Mouse (Mus musculus) intestine, embryonic 14.5 days (tissue): ENCODE results near the gene Cmtm8. TPM values are rescaled to one million over a fixed set of nuclear protein-coding genes. Genes with fewer than 3 reads are reported as not detected.

Experiments
- ATAC-seq: fragments of 200-750 bp; cut with Nextera tagmentation; replicated peaks from 2 replicates; pipeline ENCODE4 v1.8.0; 2017; ENCODE audit warnings: low read depth, moderate number of reproducible peaks, moderate TSS enrichment, moderate library complexity; ENCODE audit not compliant: low FRiP score, low TSS enrichment
- DNase-seq: peaks from one replicate; pipeline ENCODE4 v3.0.0-alpha.2; 2018; ENCODE audit warnings: low spot score
- H3K27ac ChIP-seq: fragments of 300-500 bp; sonication (generic); 2 replicates; pipeline ENCODE4 v1.5.1; 2014; ENCODE audit warnings: low read depth, mild to moderate bottlenecking, control low read depth
- H3K27me3 ChIP-seq: fragments of 300-500 bp; sonication (generic); replicated peaks from 2 replicates; pipeline ENCODE4 v1.6.1; 2014; ENCODE audit warnings: low read length, control low read depth; ENCODE audit not compliant: control insufficient read depth, insufficient read depth
- H3K36me3 ChIP-seq: fragments of 300-500 bp; sonication (generic); 2 replicates; pipeline ENCODE4 v1.6.1; 2014; ENCODE audit warnings: low read length, control low read depth; ENCODE audit not compliant: control insufficient read depth, insufficient read depth
- H3K4me1 ChIP-seq: fragments of 300-500 bp; sonication (generic); replicated peaks from 2 replicates; pipeline ENCODE4 v1.6.1; 2014; ENCODE audit warnings: low read length, control low read depth, mixed read lengths; ENCODE audit not compliant: control insufficient read depth, insufficient read depth
- H3K4me2 ChIP-seq: fragments of 300-500 bp; sonication (generic); 2 replicates; pipeline ENCODE4 v1.6.1; 2014; ENCODE audit warnings: low read length
- H3K4me3 ChIP-seq: fragments of 300-500 bp; sonication (generic); 2 replicates; pipeline ENCODE4 v1.5.1; 2014; ENCODE audit warnings: low read depth, low read length, control low read depth, mixed read lengths
- H3K9ac ChIP-seq: fragments of 300-500 bp; sonication (generic); 2 replicates; pipeline ENCODE4 v1.6.1; 2014; ENCODE audit warnings: mild to moderate bottlenecking, low read length
- H3K9me3 ChIP-seq: fragments of 300-500 bp; sonication (generic); 2 replicates; pipeline ENCODE4 v1.6.1; 2016; ENCODE audit warnings: low read length, control low read depth; ENCODE audit not compliant: control insufficient read depth
- WGBS: fragments of 180-500 bp; shearing (Covaris S2); extraction: QIAGEN DNeasy Blood & Tissue Kit; methylation state at CpG from one replicate; pipeline ENCODE4 v1.1.7; 2014; 5-methylcytosine and 5-hydroxymethylcytosine counted together
- polyA plus RNA-seq: library from polyadenylated mRNA; unstranded; fragments of >200 nt; fragmentation: Nextera tagmentation; extraction: Ambion mirVana; gene quantifications from 2 replicates; pipeline ENCODE4 v1.2.1, GENCODE M21; 2014

Gene Cmtm8
- polyA plus RNA-seq, 1 experiment from 2014 or later, result 42.4 TPM

- Histone ChIP-seq H3K9me3 (no peaks in the 10 kb centered on the region), H3K27me3 (no peaks in the 10 kb centered on the region), H3K36me3 (peaks cover 13% of the 10 kb centered on the region), H3K9ac (no peak overlapping the region), H3K27ac (no peak overlapping the region), H3K4me3 (no peak overlapping the region), H3K4me2 (no peak overlapping the region), H3K4me1 (no peaks in the 10 kb centered on the region)
- WGBS, result 75% methylated on average over 13 of the region's 13 CpGs
- no peak for ATAC-seq
- DNase-seq, result no peak
Observed at GRCm38 (mm10) chr9:114767030-114767429, 76.9 kb downstream of the Cmtm8 start.

- peaks cover 50% of the 10 kb centered on the region for H3K36me3 ChIP-seq
- WGBS, result 65% methylated on average over 13 of the region's 13 CpGs
- no peak overlapping the region for H3K4me2 ChIP-seq
- H3K27ac ChIP-seq, result no peak overlapping the region
- DNase-seq (peak; percentile 64), ATAC-seq (no peak)
- no peak overlapping the region for H3K4me3 ChIP-seq
- no peaks in the 10 kb centered on the region for H3K9me3 ChIP-seq
- no peaks in the 10 kb centered on the region for H3K27me3 ChIP-seq
- no peak overlapping the region for H3K9ac ChIP-seq
- no peaks in the 10 kb centered on the region for H3K4me1 ChIP-seq
Observed at GRCm38 (mm10) chr9:114763341-114763740, 80.6 kb downstream of the Cmtm8 start.

- H3K9ac ChIP-seq, result no peak overlapping the region
- H3K36me3 ChIP-seq, result peaks cover 56% of the 10 kb centered on the region
- no peak overlapping the region for H3K27ac ChIP-seq
- ATAC-seq (no peak), DNase-seq (no peak)
- no peaks in the 10 kb centered on the region for H3K9me3 ChIP-seq
- no peak overlapping the region for H3K4me3 ChIP-seq
- 71% methylated on average over 11 of the region's 11 CpGs for WGBS
- no peaks in the 10 kb centered on the region for H3K27me3 ChIP-seq
- no peak overlapping the region for H3K4me2 ChIP-seq
- no peaks in the 10 kb centered on the region for H3K4me1 ChIP-seq
Observed at GRCm38 (mm10) chr9:114761848-114762247, 82.1 kb downstream of the Cmtm8 start.

GRCm38 (mm10) chr9:114760353-114760752, 83.6 kb downstream of the Cmtm8 start:
- Histone ChIP-seq H3K27me3 (no peaks in the 10 kb centered on the region), H3K9me3 (no peaks in the 10 kb centered on the region), H3K4me2 (no peak overlapping the region), H3K27ac (no peak overlapping the region), H3K4me3 (no peak overlapping the region), H3K4me1 (no peaks in the 10 kb centered on the region), H3K9ac (no peak overlapping the region), H3K36me3 (peaks cover 59% of the 10 kb centered on the region)
- ATAC-seq (no peak), DNase-seq (no peak)
- 82% methylated on average over 5 of the region's 5 CpGs for WGBS

- Histone ChIP-seq H3K9ac (no peak overlapping the region), H3K4me1 (no peaks in the 10 kb centered on the region), H3K9me3 (no peaks in the 10 kb centered on the region), H3K4me2 (no peak overlapping the region), H3K4me3 (no peak overlapping the region), H3K36me3 (peaks cover 59% of the 10 kb centered on the region), H3K27me3 (no peaks in the 10 kb centered on the region), H3K27ac (no peak overlapping the region)
- WGBS, result 79% methylated on average over 4 of the region's 4 CpGs
- DNase-seq, result no peak
- no peak for ATAC-seq
Observed at GRCm38 (mm10) chr9:114759886-114760285, 84.1 kb downstream of the Cmtm8 start.

GRCm38 (mm10) chr9:114758801-114759200, 85.2 kb downstream of the Cmtm8 start:
- H3K27me3 ChIP-seq, result no peaks in the 10 kb centered on the region
- DNase-seq, result no peak
- ATAC-seq, result no peak

GRCm38 (mm10) chr9:114758272-114758671, 85.7 kb downstream of the Cmtm8 start:
- Histone ChIP-seq H3K9ac (no peak overlapping the region), H3K27ac (no peak overlapping the region), H3K4me2 (no peak overlapping the region), H3K9me3 (no peaks in the 10 kb centered on the region), H3K36me3 (peaks cover 58% of the 10 kb centered on the region), H3K4me3 (no peak overlapping the region), H3K4me1 (no peaks in the 10 kb centered on the region), H3K27me3 (no peaks in the 10 kb centered on the region)
- ATAC-seq, result no peak
- DNase-seq, result no peak
- WGBS, result 82% methylated on average over 7 of the region's 7 CpGs

More at GRCm38 (mm10) chr9:114758801-114759200, 85.2 kb downstream of the Cmtm8 start:
- peaks cover 59% of the 10 kb centered on the region for H3K36me3 ChIP-seq
- 81% methylated on average over 5 of the region's 5 CpGs for WGBS
- H3K27ac ChIP-seq, result no peak overlapping the region
- no peaks in the 10 kb centered on the region for H3K9me3 ChIP-seq
- no peaks in the 10 kb centered on the region for H3K4me1 ChIP-seq
- H3K4me2 ChIP-seq, result no peak overlapping the region
- no peak overlapping the region for H3K4me3 ChIP-seq
- H3K9ac ChIP-seq, result no peak overlapping the region

GRCm38 (mm10) chr9:114752863-114753484, 91.0 kb downstream of the Cmtm8 start:
- Histone ChIP-seq H3K4me1 (no peaks in the 10 kb centered on the region), H3K27ac (peak overlapping the region; percentile 51; the same call in 1 of the 2 replicates), H3K9me3 (no peaks in the 10 kb centered on the region), H3K4me2 (peak overlapping the region; percentile 74), H3K4me3 (peak overlapping the region; percentile 51), H3K27me3 (no peaks in the 10 kb centered on the region), H3K9ac (peak overlapping the region; percentile 53), H3K36me3 (peaks cover 32% of the 10 kb centered on the region)
- DNase-seq (peak; percentile 95), ATAC-seq (peak; percentile 90)
- 9% methylated on average over 36 of the region's 36 CpGs for WGBS

- no peaks in the 10 kb centered on the region for H3K4me1 ChIP-seq
- no peaks in the 10 kb centered on the region for H3K9me3 ChIP-seq
- H3K4me2 ChIP-seq, result peak overlapping the region; percentile 74; the same call in 1 of the 2 replicates
- no peak overlapping the region for H3K4me3 ChIP-seq
- no peak overlapping the region for H3K9ac ChIP-seq
- peaks cover 38% of the 10 kb centered on the region for H3K36me3 ChIP-seq
- DNase-seq, result no peak
- no peak overlapping the region for H3K27ac ChIP-seq
- no peaks in the 10 kb centered on the region for H3K27me3 ChIP-seq
- ATAC-seq, result no peak
- 76% methylated on average over 9 of the region's 9 CpGs for WGBS
Observed at GRCm38 (mm10) chr9:114752311-114752710, 91.6 kb downstream of the Cmtm8 start.
